Mouse (Mus musculus): ENCODE measurements around the gene Smcr8.

DNA sequence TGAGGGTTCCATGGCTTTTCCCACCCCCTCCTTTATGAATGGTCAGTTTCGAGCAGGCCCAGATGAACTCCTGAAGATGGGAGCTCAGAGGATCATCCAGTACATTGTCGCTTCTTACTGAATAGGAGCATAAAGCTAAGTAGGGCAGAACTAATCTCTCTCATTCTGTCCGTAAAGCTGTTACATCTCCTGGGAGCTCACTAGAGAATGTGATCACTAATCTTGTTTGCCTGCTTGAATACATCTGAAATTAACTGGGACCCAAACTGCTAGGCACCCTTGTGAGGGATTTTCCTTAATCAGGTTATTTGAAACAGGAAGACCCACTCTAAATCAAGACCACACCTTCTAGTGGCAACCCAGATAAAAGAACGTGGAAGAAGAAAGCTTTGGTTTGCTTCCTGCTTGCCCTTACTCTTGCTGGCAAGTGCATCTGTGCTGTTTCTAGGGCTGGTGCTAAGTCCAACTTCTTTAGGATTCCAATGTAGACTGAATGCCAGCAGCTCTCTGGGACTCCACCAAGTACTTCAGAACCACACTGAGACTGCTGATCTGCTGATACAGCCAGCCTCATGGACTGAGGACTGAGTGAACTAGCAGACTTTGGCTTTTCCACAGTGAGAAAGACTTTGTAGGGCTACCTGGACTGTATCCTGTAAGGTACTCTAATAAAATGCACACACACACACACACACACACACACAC, 50.1 kb downstream of the Smcr8 start:
- TF ChIP-seq POLR2A (IDR thresholded peaks at IDR 0.05; ENCODE audit: insufficient read depth, low read depth, low read length) (no peak), CTCF (IDR thresholded peaks at IDR 0.05) (no peak), EP300 (IDR thresholded peaks at IDR 0.05; ENCODE audit: insufficient read depth, low read depth, low read length) (no peak)
